Mouse (Mus musculus) left cerebral cortex, postnatal 10 days (tissue): ENCODE results near the gene Farp1. TPM values are rescaled to one million over a fixed set of nuclear protein-coding genes. Genes with fewer than 3 reads are reported as not detected.
"Not testable (repeated sequence)": the region's sequence is repeated elsewhere in the genome, so short reads cannot be mapped to it uniquely, and the experiment has no call there.

ENCODE experiments used
- DNase-seq, 2 experiments: peaks; one replicate each; pipeline ENCODE4 v3.0.0; 2021 to 2022; ENCODE audit warnings: low spot score in 2 of 2, mixed read lengths in 1 of 2; ENCODE audit errors: extremely low spot score in 1 of 2
- intact Hi-C: fragments of 180-260 bp; cut with DNase I; formaldehyde crosslinking; loops from one replicate; pipeline ENCODE4 v1.15.1; 2025
- total RNA-seq, 2 experiments: library from RNA; stranded (reverse); gene quantifications; 2 replicates each; pipeline ENCODE4 v1.2.3; 2021

Farp1 gene
- total RNA-seq, 2 experiments from 2014 or later, result 151 to 152 TPM

DNA sequence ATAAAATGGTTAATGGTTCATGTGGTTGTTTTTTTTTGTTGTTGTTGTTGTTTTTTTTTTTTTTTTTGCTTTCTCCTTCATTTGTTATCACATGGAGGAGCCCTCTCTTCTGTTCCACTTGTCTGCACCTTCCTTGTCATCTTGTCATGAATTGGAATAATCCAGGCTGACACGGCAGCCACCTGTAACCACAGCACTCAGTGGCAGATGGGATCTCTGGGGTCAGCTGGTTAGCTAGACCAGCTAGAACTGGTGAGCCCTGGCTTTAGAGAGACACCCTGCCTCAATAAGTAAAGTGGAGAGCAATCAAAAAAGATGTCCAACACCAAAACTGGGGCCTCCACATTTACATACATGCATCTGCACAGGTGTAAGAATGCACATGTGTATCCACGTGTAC, 127.8 kb downstream of the Farp1 start:
- DNase-seq, result no peak
- intact Hi-C loops, result no loop called here

GRCm38 (mm10) chr14:121164866-121165265, 129.9 kb downstream of the Farp1 start:
- intact Hi-C loops, result no loop called here
- no peak for DNase-seq

GRCm38 (mm10) chr14:121165408-121166037, 130.5 kb downstream of the Farp1 start:
- intact Hi-C loops, result no loop called here
- DNase-seq, result no peak

DNA sequence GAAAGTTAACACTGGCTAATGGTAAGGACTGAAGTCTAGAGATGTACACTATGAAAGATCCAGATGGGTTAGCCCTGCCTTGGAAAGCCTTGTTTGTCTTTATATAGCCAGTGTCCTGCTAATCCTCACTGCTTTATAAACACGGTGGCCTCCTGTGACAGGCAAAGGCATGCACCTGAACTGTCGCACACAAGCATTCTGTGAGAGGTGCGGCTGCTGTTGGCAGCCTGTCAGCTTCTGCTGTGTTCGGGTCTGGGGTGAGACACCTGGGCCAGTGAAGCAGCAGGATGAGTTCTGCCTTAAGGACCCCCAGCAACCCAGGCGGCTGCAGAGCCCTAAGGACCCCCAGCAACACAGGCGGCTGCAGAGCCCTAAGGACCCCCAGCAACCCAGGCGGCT, 131.0 kb downstream of the Farp1 start:
- intact Hi-C loops, result no loop called here
- DNase-seq, result no peak

DNA sequence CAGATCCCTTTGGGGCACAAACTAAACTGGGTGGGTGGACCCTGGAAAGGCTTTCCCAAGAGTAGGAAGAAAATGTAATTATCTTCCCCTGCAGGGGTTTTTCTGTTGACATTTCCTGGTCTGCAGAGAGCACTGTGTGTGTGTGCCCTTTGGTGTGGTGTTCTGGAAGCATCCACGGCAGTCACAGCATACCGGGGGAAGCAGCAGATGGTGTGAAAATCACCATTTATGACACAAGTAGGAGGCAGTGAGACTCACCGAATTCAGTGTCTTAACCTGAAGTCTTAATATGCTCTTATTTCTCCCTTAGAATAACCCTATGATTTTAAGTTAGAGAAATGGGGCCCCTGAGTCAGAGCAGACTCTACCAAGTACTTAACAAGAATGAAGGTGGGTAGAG, 133.7 kb downstream of the Farp1 start:
- no peak for DNase-seq
- intact Hi-C loops, result no loop called here

DNA sequence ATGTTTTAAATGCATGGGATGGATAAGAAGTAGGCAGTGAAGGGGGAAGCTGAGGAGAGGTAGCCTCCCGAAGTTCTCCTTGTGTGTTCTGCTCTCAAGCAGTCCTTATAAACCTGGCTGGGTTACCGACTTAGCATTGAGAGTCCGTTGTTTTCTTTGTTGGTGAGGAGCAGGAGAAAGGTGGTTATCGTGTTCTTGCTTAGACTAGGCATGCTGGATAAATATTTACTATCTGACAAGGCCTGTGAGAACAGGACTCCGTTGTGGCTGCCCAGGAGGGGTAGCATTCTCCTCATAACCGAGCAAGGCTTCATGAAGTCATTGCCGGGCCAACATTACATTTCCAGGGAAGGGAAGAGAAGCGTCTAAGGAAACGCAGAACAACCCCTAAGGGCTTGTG, 135.3 kb downstream of the Farp1 start:
- DNase-seq, result no peak
- intact Hi-C loops, result no loop called here

GRCm38 (mm10) chr14:121172065-121173036, 137.4 kb downstream of the Farp1 start:
- peak; percentile 45 to 52 for DNase-seq

GRCm38 (mm10) chr14:121175385-121175784, 140.4 kb downstream of the Farp1 start:
- intact Hi-C loops, result no loop called here
- DNase-seq, result no peak

More at GRCm38 (mm10) chr14:121172065-121173036, 137.4 kb downstream of the Farp1 start:
- intact Hi-C loops, result no loop called here

- DNase-seq, result no peak
- intact Hi-C loops, result no loop called here
Measured at GRCm38 (mm10) chr14:121175861-121176260, 140.9 kb downstream of the Farp1 start.

- DNase-seq, result no peak
- intact Hi-C loops, result no loop called here
Measured at GRCm38 (mm10) chr14:121177907-121178306, 142.9 kb downstream of the Farp1 start.

- DNase-seq, result no peak
- intact Hi-C loops, result no loop called here
Measured at GRCm38 (mm10) chr14:121180611-121181010, 145.6 kb downstream of the Farp1 start.

DNA sequence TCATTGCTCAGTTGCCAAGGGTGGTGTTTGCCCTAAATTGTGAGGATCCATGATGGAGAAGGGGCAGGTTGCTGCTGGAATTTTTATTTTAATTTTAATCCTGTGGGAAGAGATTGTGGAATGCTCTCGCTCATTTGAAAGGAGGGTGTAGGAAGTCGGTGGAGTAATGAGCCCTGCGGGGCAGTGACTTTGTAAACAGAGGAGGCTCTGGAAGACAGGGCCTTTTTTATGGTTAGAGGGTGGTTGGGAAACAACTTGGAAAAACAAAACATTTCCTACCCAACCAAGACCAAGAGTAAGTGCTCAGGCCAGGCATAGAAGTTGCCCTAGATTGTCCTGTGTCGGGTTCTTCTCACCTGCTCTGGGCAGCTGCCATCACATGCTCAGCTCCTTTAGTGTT, 146.8 kb downstream of the Farp1 start:
- intact Hi-C loops, result no loop called here
- no peak for DNase-seq

DNA sequence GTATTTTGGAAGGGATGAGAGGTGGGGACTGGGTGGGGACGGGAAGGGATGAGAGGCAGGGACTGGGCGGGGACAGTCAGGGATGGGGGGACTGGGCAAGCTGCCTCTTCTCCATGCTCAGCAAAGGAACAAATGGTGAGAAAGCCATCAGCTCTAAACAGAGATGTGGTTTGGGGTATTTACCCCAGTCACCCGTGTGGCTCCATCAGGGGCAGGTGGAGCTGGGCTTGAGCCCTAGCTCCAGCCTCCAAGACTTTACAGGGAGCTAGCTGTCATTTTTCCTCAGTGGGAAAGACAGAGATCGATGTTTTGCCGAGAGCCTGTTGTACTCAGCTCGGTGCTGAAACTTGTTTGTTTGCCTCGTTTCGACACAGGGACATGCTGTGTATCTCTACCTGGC, 148.0 kb downstream of the Farp1 start:
- intact Hi-C loops, result no loop called here
- DNase-seq, result no peak

DNA sequence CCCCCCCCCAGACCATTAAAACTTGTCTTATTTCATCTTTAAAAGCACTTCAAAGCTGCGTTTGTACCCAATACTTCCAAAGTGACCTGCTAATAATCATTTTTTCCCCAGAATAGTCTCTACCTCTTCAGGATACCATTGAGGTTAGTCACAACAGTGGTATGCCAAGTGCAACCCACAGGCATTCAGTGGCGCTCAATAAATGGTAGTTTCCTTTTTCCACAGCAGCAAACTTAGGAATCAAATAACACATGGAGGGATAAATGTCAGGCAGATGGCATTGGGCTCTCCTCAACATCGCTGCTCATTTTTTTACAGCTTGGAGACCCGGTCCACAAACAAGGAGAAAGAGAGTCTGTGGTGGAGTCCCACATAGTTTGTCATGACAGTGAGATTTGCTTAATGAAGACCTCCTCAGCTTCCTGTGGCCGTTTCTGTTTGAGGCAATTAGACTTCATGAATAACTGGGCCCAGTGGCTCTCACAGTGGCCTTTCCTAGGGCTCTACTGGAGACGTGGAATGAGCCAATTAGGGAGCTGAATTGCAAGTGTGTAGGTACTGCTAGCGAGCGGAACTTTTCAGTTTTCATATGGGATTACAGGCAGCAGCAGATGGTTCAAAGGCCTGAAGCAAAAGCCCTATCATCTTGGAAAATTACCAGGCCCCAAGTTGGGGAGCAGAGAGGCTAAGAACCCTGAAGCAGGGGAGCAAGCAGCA, 148.6 kb downstream of the Farp1 start:
- no peak for DNase-seq
- intact Hi-C loops, result no loop called here

GRCm38 (mm10) chr14:121184351-121184750, 149.4 kb downstream of the Farp1 start:
- no peak for DNase-seq
- intact Hi-C loops, result no loop called here

DNA sequence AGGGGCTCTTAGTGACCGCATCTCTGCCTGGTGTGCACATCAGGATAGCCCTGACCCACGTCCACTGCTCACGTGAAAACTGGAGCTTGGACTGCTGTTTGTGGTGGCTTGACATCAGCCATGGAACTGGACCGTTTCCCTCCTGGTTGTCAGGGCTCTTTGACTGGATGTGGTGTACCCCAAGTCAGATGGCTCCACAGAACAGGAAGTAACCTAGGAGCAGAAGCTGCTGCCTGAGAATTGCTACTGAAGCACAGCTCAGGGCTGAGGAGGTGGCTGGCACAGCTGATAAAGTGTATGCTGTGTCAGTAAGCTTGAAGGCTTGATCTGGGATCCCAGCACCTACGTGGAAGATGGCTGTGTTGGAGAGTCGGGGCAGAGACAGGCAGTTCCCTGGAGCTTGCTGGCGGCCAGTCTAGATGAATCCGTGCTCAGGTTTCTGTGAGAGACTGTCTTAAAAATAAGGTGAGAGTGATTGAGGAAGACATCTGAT, 151.4 kb downstream of the Farp1 start:
- intact Hi-C loops, result no loop called here
- DNase-seq, result no peak

GRCm38 (mm10) chr14:121189840-121190239, 154.8 kb downstream of the Farp1 start:
- DNase-seq, result not testable (repeated sequence)
- intact Hi-C loops, result loop anchor here (5.0 kb wide), 1 partner anchor 78 kb away; no protein-coding TSS in a partner anchor

DNA sequence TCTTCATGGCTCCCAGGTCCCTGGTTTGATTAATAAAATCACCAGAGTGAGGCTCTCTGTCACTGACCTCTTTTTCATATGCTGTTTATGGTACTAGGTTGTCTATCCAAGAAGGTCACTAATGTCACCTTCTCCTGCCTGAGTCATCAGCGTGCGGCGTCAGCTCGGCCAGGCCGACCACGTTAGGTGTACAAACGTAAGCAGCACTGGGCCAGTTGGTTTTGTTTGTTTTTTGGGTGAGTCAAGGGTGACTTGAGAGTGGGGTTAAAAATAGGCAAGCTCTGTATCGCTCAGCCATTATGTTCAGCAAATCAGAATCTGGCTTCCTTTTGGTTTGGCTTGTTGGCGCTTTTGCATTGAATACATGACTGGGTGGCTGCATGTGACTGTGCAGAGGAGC, 155.4 kb downstream of the Farp1 start:
- intact Hi-C loops, result loop anchor here (5.0 kb wide), 1 partner anchor 78 kb away; no protein-coding TSS in a partner anchor
- no peak for DNase-seq

DNA sequence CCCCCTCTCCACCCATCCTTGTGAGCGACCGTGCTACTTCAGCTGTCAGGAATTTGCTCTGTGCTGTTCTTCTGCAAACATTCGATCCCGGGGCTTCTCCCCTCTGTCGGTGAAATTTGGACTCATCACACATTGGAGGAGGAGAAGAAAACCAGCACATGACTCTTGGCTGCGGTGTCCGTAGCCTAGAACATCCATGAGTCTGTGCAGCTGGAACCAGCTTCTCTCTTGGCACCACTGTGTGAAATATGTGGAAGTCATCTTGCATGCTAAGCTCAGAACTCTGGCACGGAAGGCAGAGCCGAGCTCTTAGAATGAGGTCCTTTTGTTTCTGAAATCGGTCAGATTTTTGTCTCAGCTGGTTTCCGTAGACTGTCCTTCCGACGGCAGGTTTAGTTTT, 156.7 kb downstream of the Farp1 start:
- intact Hi-C loops, result loop anchor here (5.0 kb wide), 1 partner anchor 79 kb away; no protein-coding TSS in a partner anchor
- DNase-seq, result peak in 1 of 2 experiments; percentile 43
